Mouse (Mus musculus) spleen, adult 2 months (tissue): Measurements from ENCODE around the gene Pfdn4. TPM values are rescaled to one million over a fixed set of nuclear protein-coding genes. Genes with fewer than 3 reads are reported as not detected.

Source experiments
- DNase-seq, 2 experiments: peaks; one replicate each; pipeline versions ENCODE4 v3.0.0 to v3.0.0-alpha.2; 2012 to 2021; ENCODE audit warnings: low spot score in 2 of 2, low read depth in 1 of 2
- H3K27ac ChIP-seq: fragments of 200-500 bp; 2 replicates; pipeline ENCODE4 v1.5.1; 2012; ENCODE audit warnings: low read length, inconsistent platforms; ENCODE audit not compliant: insufficient read depth
- H3K27me3 ChIP-seq: fragments of 200-500 bp; 2 replicates; pipeline ENCODE4 v1.6.1; 2012; ENCODE audit warnings: mild to moderate bottlenecking, moderate library complexity, low read length, inconsistent platforms; ENCODE audit not compliant: control insufficient read depth, insufficient read depth
- H3K36me3 ChIP-seq: fragments of 200-500 bp; 2 replicates; pipeline ENCODE4 v1.6.1; 2012; ENCODE audit warnings: mild to moderate bottlenecking, low read length, inconsistent platforms; ENCODE audit not compliant: control insufficient read depth, insufficient read depth
- H3K4me1 ChIP-seq: fragments of 200-500 bp; 2 replicates; pipeline ENCODE4 v1.6.1; 2011; ENCODE audit warnings: inconsistent platforms; ENCODE audit not compliant: control insufficient read depth, insufficient read depth, insufficient read length
- H3K4me3 ChIP-seq: fragments of 200-500 bp; 2 replicates; pipeline ENCODE4 v1.5.1; 2011; ENCODE audit warnings: mild to moderate bottlenecking, inconsistent platforms; ENCODE audit not compliant: insufficient read depth, insufficient read length; ENCODE audit errors: extremely low read depth
- CTCF ChIP-seq: fragments of 200-500 bp; IDR thresholded peaks from 2 replicates; pipeline ENCODE4 v1.5.1; 2011; ENCODE audit warnings: mild to moderate bottlenecking, inconsistent platforms; ENCODE audit not compliant: insufficient read depth, insufficient read length, insufficient replicate concordance; ENCODE audit errors: extremely low read depth
- POLR2A ChIP-seq: fragments of 200-500 bp; IDR thresholded peaks from 2 replicates; pipeline ENCODE4 v1.6.1; 2011; ENCODE audit warnings: low read depth, low read length, inconsistent platforms
- WGBS: fragments of 180-500 bp; shearing (Covaris S2); methylation state at CpG from one replicate; pipeline ENCODE4 v1.1.7; 2018; 5-methylcytosine and 5-hydroxymethylcytosine counted together
- polyA plus RNA-seq: library from polyadenylated mRNA; depleted of rRNA; stranded (reverse); fragments of >200 nt; gene quantifications from 2 replicates; pipeline ENCODE4 v1.2.3, GENCODE M21; 2012

The Pfdn4 gene
- polyA plus RNA-seq, 1 experiment = 3.0 TPM

DNA sequence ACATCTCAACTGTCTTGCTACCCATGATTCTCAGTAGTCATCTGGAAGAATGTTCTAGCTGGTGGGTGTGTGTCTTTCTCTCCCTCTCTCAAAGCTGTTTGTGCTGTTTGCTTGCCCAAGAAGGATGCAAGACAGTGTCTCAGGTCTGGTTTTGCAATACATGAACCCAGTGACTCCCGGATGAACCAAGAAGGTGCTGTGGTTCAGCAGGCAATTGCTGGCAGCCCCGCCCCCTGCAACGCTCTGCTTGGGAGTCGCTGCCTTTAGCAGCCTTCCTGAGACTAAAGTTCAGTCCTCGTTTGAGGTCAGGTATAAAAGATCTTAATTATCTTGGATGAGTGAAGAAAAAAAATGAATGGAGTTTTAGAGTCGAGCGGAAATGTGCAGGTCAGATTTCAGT, 34.6 kb upstream of the Pfdn4 start:
- WGBS = 68% methylated on average over 7 of the region's 7 CpGs
- Histone ChIP-seq H3K27ac (no peak overlapping the region), H3K36me3 (no peaks in the 10 kb centered on the region), H3K27me3 (no peaks in the 10 kb centered on the region), H3K4me3 (no peak overlapping the region), H3K4me1 (no peaks in the 10 kb centered on the region)
- no peak for DNase-seq
- TF ChIP-seq POLR2A (no peak), CTCF (no peak)

DNA sequence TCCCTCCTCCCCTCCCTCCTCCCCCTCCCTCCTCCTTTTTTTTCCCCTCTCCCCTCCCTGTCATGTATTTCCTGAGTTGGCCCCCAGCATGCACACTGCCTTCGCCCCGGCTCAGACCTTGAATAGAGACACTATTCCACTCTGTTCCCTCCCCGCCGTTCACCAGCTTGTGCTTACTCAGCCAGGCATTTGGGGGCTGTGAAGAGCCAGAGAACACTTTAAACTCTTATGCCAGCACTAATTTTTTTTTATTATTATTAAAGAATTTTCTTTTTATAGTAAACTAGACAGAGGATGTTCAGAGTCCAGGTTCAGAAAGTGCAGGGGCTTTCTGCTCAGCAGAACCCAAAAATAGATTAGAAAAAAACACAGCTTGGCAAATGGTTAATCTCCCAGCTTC, 31.4 kb upstream of the Pfdn4 start:
- no peak overlapping the region for H3K27ac ChIP-seq
- no peaks in the 10 kb centered on the region for H3K4me1 ChIP-seq
- DNase-seq = no peak
- H3K27me3 ChIP-seq = no peaks in the 10 kb centered on the region
- no peaks in the 10 kb centered on the region for H3K36me3 ChIP-seq
- 44% methylated on average over 4 of the region's 4 CpGs for WGBS
- H3K4me3 ChIP-seq = no peak overlapping the region
- TF ChIP-seq POLR2A (no peak), CTCF (no peak)

DNA sequence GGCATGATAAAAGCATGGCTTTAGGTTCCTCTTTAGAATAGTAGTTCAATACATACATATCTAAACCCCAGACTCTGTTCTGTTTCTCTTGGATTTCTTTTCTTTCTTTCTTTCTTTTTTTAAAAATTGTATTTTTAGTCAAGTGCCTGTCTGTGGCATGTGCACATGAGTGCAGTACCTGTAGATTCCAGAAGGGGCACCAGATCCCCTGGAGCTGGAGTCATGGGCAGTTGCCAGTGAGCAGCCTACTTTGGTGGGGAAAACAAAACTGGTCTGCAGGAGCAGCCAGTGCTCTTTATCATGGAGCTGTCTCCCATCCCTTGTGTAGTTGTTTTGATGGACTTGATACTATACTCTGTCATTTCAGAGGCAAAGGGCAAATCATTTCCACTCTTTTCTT, 28.2 kb upstream of the Pfdn4 start:
- Histone ChIP-seq H3K4me1 (no peaks in the 10 kb centered on the region), H3K27me3 (no peaks in the 10 kb centered on the region), H3K4me3 (no peak overlapping the region), H3K27ac (no peak overlapping the region), H3K36me3 (no peaks in the 10 kb centered on the region)
- TF ChIP-seq CTCF (no peak; the same call in 1 of the 2 replicates), POLR2A (no peak)
- no peak for DNase-seq

DNA sequence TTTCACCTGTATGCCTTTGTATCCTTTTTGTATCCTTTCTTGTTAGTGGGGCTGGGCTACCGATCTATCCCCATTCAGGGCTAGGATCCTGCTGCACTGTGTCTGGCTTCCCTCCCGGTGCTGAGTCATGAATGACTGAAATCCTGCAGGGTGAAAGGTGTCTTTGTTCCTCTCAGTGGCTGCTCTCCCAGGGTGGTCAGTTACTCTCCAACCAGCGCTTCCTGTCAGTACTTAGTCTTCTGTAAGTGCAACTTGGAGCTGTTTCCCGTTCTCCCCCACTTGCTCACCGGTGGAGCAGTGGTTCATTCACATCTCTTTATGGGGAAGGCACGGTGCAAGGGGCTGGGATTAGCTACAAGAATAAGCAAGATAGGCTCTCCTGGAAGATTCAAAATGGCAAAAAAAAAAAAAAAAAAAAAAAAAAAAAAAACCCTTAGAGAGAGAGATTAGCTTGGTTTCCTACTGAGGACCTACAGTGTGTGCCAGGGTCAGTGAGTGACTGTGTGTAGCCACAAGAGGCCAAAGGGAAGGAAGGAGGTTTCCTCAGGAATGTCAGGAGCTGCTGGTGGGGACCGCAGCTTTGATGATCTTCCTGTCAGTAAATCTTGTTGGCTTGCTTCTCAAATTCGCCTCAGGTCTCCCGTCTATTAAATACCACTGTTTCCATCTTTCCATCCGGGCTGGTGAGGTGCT, 26.5 kb upstream of the Pfdn4 start:
- Histone ChIP-seq H3K4me3 (no peak overlapping the region), H3K4me1 (no peaks in the 10 kb centered on the region), H3K36me3 (no peaks in the 10 kb centered on the region), H3K27me3 (no peaks in the 10 kb centered on the region), H3K27ac (no peak overlapping the region)
- no peak for TF ChIP-seq POLR2A
- no peak for TF ChIP-seq CTCF
- no peak for DNase-seq
- WGBS = 2% methylated on average over 10 of the region's 10 CpGs

DNA sequence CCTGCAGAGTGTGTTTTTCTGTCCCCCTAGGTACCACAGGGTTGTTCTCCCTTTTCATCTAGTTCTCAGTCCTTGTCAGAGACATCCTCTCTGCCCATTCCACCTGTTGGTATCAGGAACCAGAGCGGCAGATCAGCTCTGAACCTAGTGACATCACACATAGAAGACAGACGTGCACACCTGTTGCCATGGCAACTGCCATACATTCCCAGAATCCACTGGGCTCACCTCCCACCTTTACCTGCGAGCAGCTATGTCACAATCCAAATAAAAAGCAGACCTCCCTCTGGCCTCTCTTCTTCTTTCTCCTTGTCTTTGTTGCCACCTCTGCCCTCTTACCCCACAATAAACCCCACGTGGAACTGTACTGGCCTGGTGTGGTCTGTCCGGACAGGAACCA, 25.6 kb upstream of the Pfdn4 start:
- no peak for TF ChIP-seq POLR2A
- TF ChIP-seq CTCF = no peak
- no peaks in the 10 kb centered on the region for H3K36me3 ChIP-seq
- H3K27ac ChIP-seq = no peak overlapping the region
- H3K27me3 ChIP-seq = no peaks in the 10 kb centered on the region
- no peaks in the 10 kb centered on the region for H3K4me1 ChIP-seq
- no peak overlapping the region for H3K4me3 ChIP-seq
- WGBS = 79% methylated on average over 5 of the region's 5 CpGs
- no peak for DNase-seq

DNA sequence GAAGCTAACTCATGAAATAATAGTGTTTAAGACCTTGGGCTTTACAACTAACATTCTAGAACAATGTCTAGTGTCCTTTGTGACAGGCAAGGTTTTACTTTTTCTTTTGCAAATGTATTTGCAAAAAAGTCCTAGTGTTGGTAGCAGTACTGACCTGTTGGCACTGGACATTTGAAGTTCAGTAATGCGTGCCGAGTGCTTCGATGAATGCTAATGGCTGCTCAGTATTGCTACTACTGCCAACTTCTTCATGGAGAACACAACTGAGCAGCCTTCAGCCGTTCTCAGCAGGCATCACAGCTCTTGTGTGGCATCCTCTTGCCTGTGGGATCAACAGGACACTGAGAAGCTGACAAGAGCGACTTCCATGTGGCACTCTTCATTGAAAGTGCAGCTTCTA, 22.1 kb upstream of the Pfdn4 start:
- Histone ChIP-seq H3K27ac (no peak overlapping the region), H3K36me3 (no peaks in the 10 kb centered on the region), H3K4me3 (no peak overlapping the region), H3K27me3 (no peaks in the 10 kb centered on the region), H3K4me1 (no peaks in the 10 kb centered on the region)
- DNase-seq = no peak
- WGBS = 91% methylated on average over 5 of the region's 5 CpGs
- TF ChIP-seq CTCF (no peak), POLR2A (no peak)

DNA sequence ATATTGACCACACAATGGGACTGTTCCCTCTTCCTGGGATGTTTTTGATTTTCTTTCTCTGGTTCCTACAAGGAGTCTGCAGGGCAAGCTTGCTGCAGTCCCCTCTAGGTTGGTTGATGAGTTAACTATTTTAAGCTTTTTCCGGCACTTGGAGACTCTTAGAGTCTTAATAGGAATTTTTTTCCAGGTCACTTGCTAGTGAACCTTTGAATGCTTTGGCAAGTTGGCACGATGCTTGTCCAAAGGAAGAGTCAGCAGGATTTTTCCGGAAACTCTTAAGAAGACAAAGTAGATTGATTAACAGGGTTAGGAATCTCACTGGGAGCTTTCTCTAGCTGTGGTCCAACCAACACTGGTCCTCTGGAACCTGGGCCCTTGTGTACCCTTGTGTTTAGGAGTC, 21.1 kb upstream of the Pfdn4 start:
- H3K27me3 ChIP-seq = no peaks in the 10 kb centered on the region
- WGBS = 84% methylated on average over 3 of the region's 3 CpGs
- DNase-seq = no peak
- TF ChIP-seq POLR2A = no peak
- TF ChIP-seq CTCF = no peak
- H3K27ac ChIP-seq = no peak overlapping the region
- H3K36me3 ChIP-seq = no peaks in the 10 kb centered on the region
- H3K4me1 ChIP-seq = no peaks in the 10 kb centered on the region
- H3K4me3 ChIP-seq = no peak overlapping the region
